Mouse (Mus musculus) liver, adult 2 months (tissue): ENCODE results near the gene Ctu1.

Experiments used
- CTCF ChIP-seq: fragments of 200-500 bp; IDR thresholded peaks from 2 replicates; pipeline ENCODE4 v1.5.1; 2011; ENCODE audit warnings: low read depth, low read length, control low read depth
- POLR2A ChIP-seq: fragments of 200-500 bp; IDR thresholded peaks from 2 replicates; pipeline ENCODE4 v1.6.1; 2011; ENCODE audit warnings: low read length, control low read depth; ENCODE audit not compliant: insufficient read depth; ENCODE audit errors: extremely low read depth

DNA sequence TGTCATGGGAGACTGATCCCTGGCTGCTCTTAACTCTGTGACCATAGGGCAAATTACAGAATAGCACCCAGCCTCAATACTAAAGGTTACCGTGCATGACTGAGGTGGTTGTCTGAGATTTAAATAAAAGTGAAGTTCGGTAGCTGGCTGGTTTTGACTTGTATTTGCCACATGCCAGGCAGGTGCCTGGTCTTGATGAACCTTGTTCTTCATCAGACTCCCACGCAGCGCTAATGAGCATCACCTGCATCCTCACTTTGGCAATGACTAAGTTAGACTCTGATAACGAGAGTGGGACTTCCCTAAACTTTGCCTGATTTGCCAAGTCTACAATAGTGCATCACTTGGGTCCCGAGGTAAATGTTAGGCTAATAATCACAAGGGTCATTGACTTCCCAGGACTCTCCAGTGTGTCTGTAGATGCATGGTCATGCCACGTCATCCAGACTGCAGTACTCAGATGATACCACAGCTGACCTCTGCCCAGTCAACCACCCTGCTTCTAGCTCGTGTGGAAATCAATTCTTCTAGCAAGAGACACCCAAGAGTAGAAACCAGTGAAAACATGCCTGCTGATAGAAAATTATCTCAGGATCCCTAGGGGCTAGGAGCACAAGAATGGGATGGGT is 45.9 kb upstream of the Ctu1 start:
- TF ChIP-seq CTCF (no peak), POLR2A (no peak)
